Mouse (Mus musculus) stomach, embryonic 16.5 days (tissue): ENCODE results near the gene Ubr7. TPM values are rescaled to one million over a fixed set of nuclear protein-coding genes. Genes with fewer than 3 reads are reported as not detected.

Experiments
- ATAC-seq: fragments of 200-750 bp; cut with Nextera tagmentation; 2 replicates; pipeline ENCODE4 v1.8.0; 2017; ENCODE audit warnings: moderate number of reproducible peaks, moderate TSS enrichment; ENCODE audit not compliant: insufficient read depth, low FRiP score
- H3K27ac ChIP-seq: fragments of 300-500 bp; sonication (generic); 2 replicates; pipeline ENCODE4 v1.5.1; 2014; ENCODE audit warnings: low read length
- H3K27me3 ChIP-seq: fragments of 300-500 bp; sonication (generic); 2 replicates; pipeline ENCODE4 v1.6.1; 2014; ENCODE audit warnings: low read length, control low read depth, mixed read lengths; ENCODE audit not compliant: control insufficient read depth, insufficient read depth
- H3K36me3 ChIP-seq: fragments of 300-500 bp; sonication (generic); 2 replicates; pipeline ENCODE4 v1.6.1; 2014; ENCODE audit warnings: low read length; ENCODE audit not compliant: control insufficient read depth, insufficient read depth
- H3K4me1 ChIP-seq: fragments of 300-500 bp; sonication (generic); 2 replicates; pipeline ENCODE4 v1.6.1; 2014; ENCODE audit warnings: low read length, control low read depth, mixed read lengths; ENCODE audit not compliant: control insufficient read depth, insufficient read depth
- H3K4me2 ChIP-seq: fragments of 300-500 bp; sonication (generic); 2 replicates; pipeline ENCODE4 v1.6.1; 2014; ENCODE audit warnings: low read depth, low read length, mixed read lengths
- H3K4me3 ChIP-seq: fragments of 300-500 bp; sonication (generic); replicated peaks from 2 replicates; pipeline ENCODE4 v1.5.1; 2014; ENCODE audit warnings: mild to moderate bottlenecking, low read length
- H3K9ac ChIP-seq: fragments of 300-500 bp; sonication (generic); 2 replicates; pipeline ENCODE4 v1.6.1; 2014; ENCODE audit warnings: low read length
- H3K9me3 ChIP-seq: fragments of 300-500 bp; sonication (generic); replicated peaks from 2 replicates; pipeline ENCODE4 v1.6.1; 2016; ENCODE audit warnings: low read length, control low read depth; ENCODE audit not compliant: control insufficient read depth
- WGBS: fragments of 180-500 bp; shearing (Covaris S2); extraction: QIAGEN DNeasy Blood & Tissue Kit; methylation state at CpG from one replicate; pipeline ENCODE4 v1.1.7; 2014; 5-methylcytosine and 5-hydroxymethylcytosine counted together
- polyA plus RNA-seq: library from polyadenylated mRNA; unstranded; fragments of >200 nt; fragmentation: Nextera tagmentation; extraction: Ambion mirVana; gene quantifications from 2 replicates; pipeline ENCODE4 v1.2.1, GENCODE M21; 2015

The Ubr7 gene
- polyA plus RNA-seq, 1 experiment from 2014 or later = 34.7 TPM

GRCm38 (mm10) chr12:102740285-102740684 lies 17.5 kb upstream of the Ubr7 start:
- 66% methylated on average over 3 of the region's 3 CpGs for WGBS
- H3K27me3 ChIP-seq = no peaks in the 10 kb centered on the region
- peaks cover 14% of the 10 kb centered on the region for H3K4me1 ChIP-seq
- ATAC-seq = no peak
- no peaks in the 10 kb centered on the region for H3K36me3 ChIP-seq
- no peaks in the 10 kb centered on the region for H3K9me3 ChIP-seq
- H3K27ac ChIP-seq = no peak overlapping the region
- no peak overlapping the region for H3K9ac ChIP-seq
- no peak overlapping the region for H3K4me3 ChIP-seq
- no peak overlapping the region for H3K4me2 ChIP-seq

- Histone ChIP-seq H3K36me3 (no peaks in the 10 kb centered on the region), H3K4me3 (no peak overlapping the region), H3K9ac (no peak overlapping the region), H3K9me3 (no peaks in the 10 kb centered on the region), H3K27ac (no peak overlapping the region), H3K4me1 (peaks cover 14% of the 10 kb centered on the region), H3K27me3 (no peaks in the 10 kb centered on the region), H3K4me2 (no peak overlapping the region)
- no peak for ATAC-seq
- 66% methylated on average over 7 of the region's 7 CpGs for WGBS
Observed at GRCm38 (mm10) chr12:102742056-102742455, 15.7 kb upstream of the Ubr7 start.

- H3K9ac ChIP-seq = peak overlapping the region; percentile 91
- H3K4me3 ChIP-seq = peak overlapping the region; percentile 84
- under 1% methylated on average over 33 of the region's 33 CpGs for WGBS
- peaks cover 14% of the 10 kb centered on the region for H3K4me1 ChIP-seq
- H3K27ac ChIP-seq = peak overlapping the region; percentile 95
- H3K9me3 ChIP-seq = no peaks in the 10 kb centered on the region
- ATAC-seq = peak; percentile 55; the same call in 1 of the 2 replicates
- no peaks in the 10 kb centered on the region for H3K27me3 ChIP-seq
- H3K4me2 ChIP-seq = peak overlapping the region; percentile 93
- no peaks in the 10 kb centered on the region for H3K36me3 ChIP-seq
Observed at GRCm38 (mm10) chr12:102743036-102743588, 14.7 kb upstream of the Ubr7 start.

GRCm38 (mm10) chr12:102743589-102744574 lies 13.9 kb upstream of the Ubr7 start, which contains the start of the genes Moap1 and Tmem251:
Gene Moap1, minus strand, starts transcription at chr12:102743661.
Gene Tmem251, plus strand, starts transcription at chr12:102743762.
- Histone ChIP-seq H3K27me3 (no peaks in the 10 kb centered on the region), H3K9ac (peak within 1 kb of the TSS; percentile 91), H3K9me3 (no peaks in the 10 kb centered on the region), H3K27ac (peak within 1 kb of the TSS; percentile 95), H3K36me3 (no peaks in the 10 kb centered on the region), H3K4me3 (peak within 1 kb of the TSS; percentile 84), H3K4me1 (peaks cover 14% of the 10 kb centered on the region), H3K4me2 (peak within 1 kb of the TSS; percentile 93)
- WGBS = under 1% methylated on average over 63 of the region's 63 CpGs
- ATAC-seq = peak; percentile 96

- no peaks in the 10 kb centered on the region for H3K9me3 ChIP-seq
- no peaks in the 10 kb centered on the region for H3K36me3 ChIP-seq
- peak overlapping the region; percentile 93; the same call in 1 of the 2 replicates for H3K4me2 ChIP-seq
- WGBS = 57% methylated on average over 6 of the region's 6 CpGs
- no peak overlapping the region for H3K9ac ChIP-seq
- H3K4me3 ChIP-seq = peak overlapping the region; percentile 84; the same call in 1 of the 2 replicates
- peaks cover 14% of the 10 kb centered on the region for H3K4me1 ChIP-seq
- H3K27me3 ChIP-seq = no peaks in the 10 kb centered on the region
- ATAC-seq = no peak
- no peak overlapping the region for H3K27ac ChIP-seq
Observed at GRCm38 (mm10) chr12:102744839-102745238, 12.9 kb upstream of the Ubr7 start.

GRCm38 (mm10) chr12:102748256-102748655 lies 9.5 kb upstream of the Ubr7 start:
- Histone ChIP-seq H3K9ac (no peak overlapping the region), H3K4me2 (no peak overlapping the region)

GRCm38 (mm10) chr12:102756304-102756703 lies 1.5 kb upstream of the Ubr7 start:
- peaks cover 17% of the 10 kb centered on the region for H3K4me1 ChIP-seq
- H3K4me3 ChIP-seq = peak overlapping the region; percentile 80
- H3K36me3 ChIP-seq = no peaks in the 10 kb centered on the region
- H3K27me3 ChIP-seq = no peaks in the 10 kb centered on the region
- H3K9me3 ChIP-seq = no peaks in the 10 kb centered on the region
- peak overlapping the region; percentile 89 for H3K4me2 ChIP-seq
- 77% methylated on average over 7 of the region's 7 CpGs for whole genome bisulfite sequencing
- no peak overlapping the region for H3K27ac ChIP-seq
- ATAC-seq = no peak
- peak overlapping the region; percentile 81; the same call in 1 of the 2 replicates for H3K9ac ChIP-seq

More at GRCm38 (mm10) chr12:102748256-102748655, 9.5 kb upstream of the Ubr7 start:
- Histone ChIP-seq H3K27ac (no peak overlapping the region), H3K36me3 (no peaks in the 10 kb centered on the region), H3K4me3 (no peak overlapping the region), H3K4me1 (0 out of 2 replicates have a peak, but pooled peaks cover 5% of the 10 kb centered on the region), H3K27me3 (no peaks in the 10 kb centered on the region), H3K9me3 (no peaks in the 10 kb centered on the region)
- 80% methylated on average over 3 of the region's 3 CpGs for WGBS
- ATAC-seq = no peak

GRCm38 (mm10) chr12:102757055-102757688 lies 595 bp upstream of the Ubr7 start:
- H3K9me3 ChIP-seq = no peaks in the 10 kb centered on the region
- WGBS = 1% methylated on average over 46 of the region's 46 CpGs
- ATAC-seq = peak; percentile 88
- H3K4me1 ChIP-seq = peaks cover 17% of the 10 kb centered on the region
- H3K27ac ChIP-seq = peak overlapping the region; percentile 93
- peak overlapping the region; percentile 81 for H3K9ac ChIP-seq
- peak overlapping the region; percentile 80 for H3K4me3 ChIP-seq
- no peaks in the 10 kb centered on the region for H3K27me3 ChIP-seq
- H3K36me3 ChIP-seq = peaks cover under 1% of the 10 kb centered on the region; the same call in 1 of the 2 replicates
- peak overlapping the region; percentile 89 for H3K4me2 ChIP-seq
